Mouse (Mus musculus) C2C12 (cell line): ENCODE measurements at regions not wholly inside any gene's neighbourhood (a gene's known extent, or its start where the extent isn't known, plus 50 kb on each side); places are given as distances from the start of the nearest gene placed in this dataset.

Experiments
- H3K27me3 ChIP-seq: one replicate; pipeline ENCODE4 v1.6.1; 2011; ENCODE audit not compliant: control insufficient read depth, insufficient read depth, insufficient read length
- H3K36me3 ChIP-seq: one replicate; pipeline ENCODE4 v1.6.1; 2011; ENCODE audit not compliant: control insufficient read depth, insufficient read depth
- H3K4me3 ChIP-seq: one replicate; pipeline ENCODE4 v1.5.1; 2011; ENCODE audit warnings: mild to moderate bottlenecking, control low read depth; ENCODE audit not compliant: poor library complexity, insufficient read depth, severe bottlenecking
- H3K79me2 ChIP-seq: one replicate; pipeline ENCODE4 v1.6.1; 2011; ENCODE audit not compliant: control insufficient read depth, insufficient read depth
- H3K79me3 ChIP-seq: one replicate; pipeline ENCODE4 v1.6.1; 2011; ENCODE audit warnings: low read depth, control low read depth
- H3ac ChIP-seq: one replicate; pipeline ENCODE3; 2011; ENCODE audit warnings: low read depth; ENCODE audit not compliant: control insufficient read depth, insufficient read length
- CEBPB ChIP-seq: IDR thresholded peaks from one replicate; pipeline ENCODE4 v1.6.1; 2011; ENCODE audit warnings: low read depth, mild to moderate bottlenecking, control low read depth, moderate library complexity
- CTCF ChIP-seq: IDR thresholded peaks from one replicate; pipeline ENCODE4 v1.5.1; 2011; ENCODE audit not compliant: control insufficient read depth, insufficient read depth, insufficient read length
- FOSL1 ChIP-seq: IDR thresholded peaks from one replicate; pipeline ENCODE4 v1.8.0; 2011; ENCODE audit warnings: mild to moderate bottlenecking, low read length; ENCODE audit not compliant: poor library complexity, insufficient read depth, severe bottlenecking
- MAX ChIP-seq: IDR thresholded peaks from one replicate; pipeline ENCODE4 v1.6.1; 2011; ENCODE audit warnings: mild to moderate bottlenecking, control low read depth
- MYOD1 ChIP-seq: IDR thresholded peaks from one replicate; pipeline ENCODE4 v1.6.1; 2011; ENCODE audit warnings: low read depth; ENCODE audit not compliant: control insufficient read depth, insufficient read length
- MYOG ChIP-seq: IDR thresholded peaks from one replicate; pipeline ENCODE4 v1.6.1; 2011; ENCODE audit not compliant: control insufficient read depth, insufficient read length; ENCODE audit errors: extremely low read depth
- USF1 ChIP-seq: IDR thresholded peaks from one replicate; pipeline ENCODE4 v1.6.1; 2011; ENCODE audit warnings: low read depth, mild to moderate bottlenecking, control low read depth, moderate library complexity

GRCm38 (mm10) chr15:67021391-67021790 lies 520.7 kb upstream of the Lrrc6 start:
- no peaks in the 10 kb centered on the region for H3K27me3 ChIP-seq
- H3K79me3 ChIP-seq, result no peaks in the 10 kb centered on the region
- H3ac ChIP-seq, result no peak overlapping the region
- no peaks in the 10 kb centered on the region for H3K36me3 ChIP-seq
- no peak overlapping the region for H3K4me3 ChIP-seq
- no peaks in the 10 kb centered on the region for H3K79me2 ChIP-seq
- no peak for TF ChIP-seq FOSL1

DNA sequence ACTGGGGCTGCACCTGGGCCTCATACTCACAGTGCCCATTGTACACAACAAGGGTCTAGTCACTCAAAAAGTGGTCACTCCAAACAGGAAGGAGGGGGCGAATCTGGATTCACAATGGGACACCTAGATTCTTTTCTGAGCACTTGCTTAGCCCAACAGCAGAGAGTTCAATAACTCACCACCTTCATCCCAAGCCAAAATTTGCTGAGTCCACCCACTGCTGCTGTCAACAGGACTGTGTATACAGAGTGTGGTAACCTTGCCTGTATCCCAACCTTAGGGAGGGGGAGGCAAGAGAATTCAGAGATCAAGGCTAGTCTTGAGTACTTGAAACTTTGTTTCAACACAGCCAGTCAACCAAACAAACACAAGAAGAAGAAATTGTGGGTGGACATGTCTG lies 519.2 kb upstream of the Lrrc6 start:
- H3K27me3 ChIP-seq, result peaks cover 6% of the 10 kb centered on the region
- no peaks in the 10 kb centered on the region for H3K79me2 ChIP-seq
- H3K4me3 ChIP-seq, result no peak overlapping the region
- no peaks in the 10 kb centered on the region for H3K36me3 ChIP-seq
- no peaks in the 10 kb centered on the region for H3K79me3 ChIP-seq
- no peak for TF ChIP-seq MYOG
- TF ChIP-seq CTCF, result no peak
- no peak for TF ChIP-seq CEBPB
- no peak for TF ChIP-seq MAX
- no peak for TF ChIP-seq USF1
- no peak for TF ChIP-seq FOSL1
- no peak for TF ChIP-seq MYOD1
- no peak overlapping the region for H3ac ChIP-seq

DNA sequence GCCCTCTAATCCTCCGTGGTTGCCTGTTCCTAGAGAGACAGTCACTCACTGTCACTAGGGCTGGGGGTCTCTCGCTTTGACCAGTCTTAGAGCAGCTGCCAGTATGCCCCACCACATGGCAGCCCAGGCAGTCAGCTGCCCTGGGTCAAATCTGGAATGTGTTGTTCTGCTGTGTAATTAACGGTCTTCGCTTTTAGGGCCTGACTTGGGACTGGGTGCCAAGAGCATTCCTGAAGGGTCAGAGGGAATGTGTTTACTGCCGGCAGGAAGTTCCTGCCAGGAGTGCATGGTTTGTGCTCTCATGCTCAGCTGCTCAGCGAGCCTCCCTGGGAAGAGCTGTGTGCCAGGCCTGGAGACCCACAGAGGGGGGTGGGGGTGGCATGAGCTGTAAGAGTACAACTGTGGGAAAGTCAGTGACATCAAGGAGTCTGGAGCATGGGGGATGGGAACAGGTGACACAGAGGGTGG lies 518.5 kb upstream of the Lrrc6 start:
- Histone ChIP-seq H3ac (no peak overlapping the region), H3K36me3 (no peaks in the 10 kb centered on the region), H3K4me3 (no peak overlapping the region), H3K79me3 (no peaks in the 10 kb centered on the region), H3K79me2 (no peaks in the 10 kb centered on the region), H3K27me3 (peaks cover 11% of the 10 kb centered on the region)
- no peak for TF ChIP-seq MYOG
- TF ChIP-seq MAX, result no peak
- no peak for TF ChIP-seq CEBPB
- no peak for TF ChIP-seq USF1
- TF ChIP-seq CTCF, result no peak
- TF ChIP-seq MYOD1, result no peak
- TF ChIP-seq FOSL1, result no peak
